Mouse (Mus musculus) midbrain, embryonic 11.5 days (tissue): ENCODE measurements at regions not wholly inside any gene's neighbourhood (a gene's known extent, or its start where the extent isn't known, plus 50 kb on each side); places are given as distances from the start of the nearest gene placed in this dataset.
A peak's percentile ranks its signal among the peaks of the same experiment; 100 is the strongest.

Experiments used
- ATAC-seq: fragments of 200-750 bp; cut with Nextera tagmentation; 2 replicates; pipeline ENCODE4 v1.8.0; 2017; ENCODE audit warnings: moderate TSS enrichment, moderate library complexity; ENCODE audit not compliant: low FRiP score
- DNase-seq: peaks from one replicate; pipeline ENCODE4 v3.0.0; 2015; ENCODE audit warnings: low spot score; ENCODE audit errors: missing footprints
- H3K27ac ChIP-seq: fragments of 300-500 bp; sonication (generic); 2 replicates; pipeline ENCODE4 v1.5.1; 2014; ENCODE audit warnings: low read depth, low read length
- H3K27me3 ChIP-seq: fragments of 300-500 bp; sonication (generic); 2 replicates; pipeline ENCODE4 v1.6.1; 2014; ENCODE audit warnings: mild to moderate bottlenecking, low read length, moderate library complexity, mixed read lengths; ENCODE audit not compliant: control insufficient read depth, insufficient read depth
- H3K36me3 ChIP-seq: fragments of 300-500 bp; sonication (generic); 2 replicates; pipeline ENCODE4 v1.6.1; 2014; ENCODE audit warnings: mild to moderate bottlenecking, low read length, moderate library complexity, mixed read lengths; ENCODE audit not compliant: control insufficient read depth, insufficient read depth
- H3K4me1 ChIP-seq: fragments of 300-500 bp; sonication (generic); 2 replicates; pipeline ENCODE4 v1.6.1; 2014; ENCODE audit warnings: low read length; ENCODE audit not compliant: control insufficient read depth, insufficient read depth
- H3K4me2 ChIP-seq: fragments of 300-500 bp; sonication (generic); 2 replicates; pipeline ENCODE4 v1.6.1; 2014; ENCODE audit warnings: mild to moderate bottlenecking, moderate library complexity
- H3K4me3 ChIP-seq: fragments of 300-500 bp; sonication (generic); 2 replicates; pipeline ENCODE4 v1.5.1; 2014; ENCODE audit warnings: low read depth, low read length
- H3K9ac ChIP-seq: fragments of 300-500 bp; sonication (generic); 2 replicates; pipeline ENCODE4 v1.6.1; 2014; ENCODE audit warnings: low read length
- H3K9me3 ChIP-seq: fragments of 300-500 bp; sonication (generic); 2 replicates; pipeline ENCODE4 v1.6.1; 2016; ENCODE audit warnings: low read length; ENCODE audit not compliant: control insufficient read depth
- WGBS: fragments of 180-500 bp; shearing (Covaris S2); extraction: QIAGEN DNeasy Blood & Tissue Kit; methylation state at CpG from one replicate; pipeline ENCODE4 v1.1.7; 2014; 5-methylcytosine and 5-hydroxymethylcytosine counted together

GRCm38 (mm10) chr3:39211670-39212069, 324.9 kb downstream of the Fat4 start:
- H3K4me2 ChIP-seq: no peak overlapping the region
- H3K36me3 ChIP-seq: no peaks in the 10 kb centered on the region
- no peak overlapping the region for H3K9ac ChIP-seq
- 74% methylated on average over 5 of the region's 5 CpGs for WGBS
- no peaks in the 10 kb centered on the region for H3K4me1 ChIP-seq
- DNase-seq (no peak), ATAC-seq (no peak)
- no peaks in the 10 kb centered on the region for H3K27me3 ChIP-seq
- no peaks in the 10 kb centered on the region for H3K9me3 ChIP-seq
- no peak overlapping the region for H3K27ac ChIP-seq
- no peak overlapping the region for H3K4me3 ChIP-seq

DNA sequence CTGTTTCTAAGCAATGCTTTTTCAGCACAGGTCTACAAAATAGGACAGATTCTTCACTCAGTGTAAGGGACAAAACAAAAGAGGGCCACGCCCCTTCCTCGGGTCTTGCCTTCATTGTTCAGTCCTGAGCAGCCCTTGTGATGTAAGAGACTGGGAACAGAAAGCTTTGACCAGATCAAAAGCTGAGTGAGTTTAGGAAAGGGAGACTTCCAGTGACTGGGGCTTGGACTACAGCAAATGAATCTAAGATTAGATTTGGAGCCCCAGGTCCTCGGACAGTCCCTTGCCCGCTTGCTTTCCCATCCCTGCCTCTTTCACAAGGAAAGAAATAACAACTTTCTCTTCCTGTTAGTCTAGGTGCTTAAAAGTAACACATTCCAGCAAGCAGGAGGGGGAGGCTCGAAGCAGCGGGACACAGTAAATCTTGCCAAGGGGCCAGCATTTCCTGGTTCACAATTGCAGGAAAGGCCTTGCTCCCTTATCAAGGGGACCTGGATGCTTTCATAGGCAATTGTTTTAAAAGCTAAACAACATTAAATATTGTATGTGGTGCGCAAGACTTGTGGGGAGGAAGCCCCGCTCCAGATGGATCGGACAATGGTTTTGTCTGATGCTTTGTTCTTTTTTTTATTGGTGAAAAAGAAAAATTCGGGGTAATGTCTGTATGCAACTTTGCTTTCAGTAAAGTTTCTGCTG, 333.4 kb downstream of the Fat4 start:
- no peaks in the 10 kb centered on the region for H3K36me3 ChIP-seq
- peak; percentile 95 for ATAC-seq
- peak overlapping the region; percentile 42; the same call in 1 of the 2 replicates for H3K9ac ChIP-seq
- peak overlapping the region; percentile 26; the same call in 1 of the 2 replicates for H3K4me2 ChIP-seq
- H3K4me1 ChIP-seq: peaks cover 11% of the 10 kb centered on the region; the same call in 1 of the 2 replicates
- H3K27ac ChIP-seq: peak overlapping the region; percentile 32; the same call in 1 of the 2 replicates
- no peaks in the 10 kb centered on the region for H3K27me3 ChIP-seq
- no peaks in the 10 kb centered on the region for H3K9me3 ChIP-seq
- H3K4me3 ChIP-seq: no peak overlapping the region
- WGBS: 21% methylated on average over 10 of the region's 10 CpGs
- DNase-seq: peak; percentile 94

GRCm38 (mm10) chr3:39220707-39221034, 333.9 kb downstream of the Fat4 start:
- no peaks in the 10 kb centered on the region for H3K27me3 ChIP-seq
- DNase-seq: no peak
- H3K4me1 ChIP-seq: peaks cover 11% of the 10 kb centered on the region; the same call in 1 of the 2 replicates
- ATAC-seq: peak; percentile 67
- no peaks in the 10 kb centered on the region for H3K36me3 ChIP-seq
- H3K4me3 ChIP-seq: no peak overlapping the region
- H3K9me3 ChIP-seq: no peaks in the 10 kb centered on the region
- 27% methylated on average over 2 of the region's 2 CpGs for WGBS
- 0 out of 2 replicates have a peak overlapping the region, but pooled peaks have one; percentile 14 for H3K9ac ChIP-seq
- no peak overlapping the region for H3K27ac ChIP-seq
- no peak overlapping the region; the same call in 1 of the 2 replicates for H3K4me2 ChIP-seq

GRCm38 (mm10) chr3:39222059-39222458, 335.3 kb downstream of the Fat4 start:
- Histone ChIP-seq H3K36me3 (no peaks in the 10 kb centered on the region), H3K9ac (no peak overlapping the region), H3K27ac (no peak overlapping the region), H3K4me3 (no peak overlapping the region), H3K4me2 (no peak overlapping the region), H3K9me3 (no peaks in the 10 kb centered on the region), H3K4me1 (peaks cover 11% of the 10 kb centered on the region; the same call in 1 of the 2 replicates), H3K27me3 (no peaks in the 10 kb centered on the region)
- ATAC-seq (no peak), DNase-seq (no peak)
- 90% methylated on average over 4 of the region's 4 CpGs for WGBS

GRCm38 (mm10) chr3:39234921-39235320, 348.2 kb downstream of the Fat4 start:
- no peak overlapping the region for H3K27ac ChIP-seq
- no peaks in the 10 kb centered on the region for H3K27me3 ChIP-seq
- H3K4me2 ChIP-seq: no peak overlapping the region
- H3K4me1 ChIP-seq: no peaks in the 10 kb centered on the region
- ATAC-seq (no peak), DNase-seq (no peak)
- H3K4me3 ChIP-seq: no peak overlapping the region
- H3K9ac ChIP-seq: no peak overlapping the region
- WGBS: 68% methylated on average over 2 of the region's 2 CpGs
- H3K9me3 ChIP-seq: no peaks in the 10 kb centered on the region
- H3K36me3 ChIP-seq: no peaks in the 10 kb centered on the region

DNA sequence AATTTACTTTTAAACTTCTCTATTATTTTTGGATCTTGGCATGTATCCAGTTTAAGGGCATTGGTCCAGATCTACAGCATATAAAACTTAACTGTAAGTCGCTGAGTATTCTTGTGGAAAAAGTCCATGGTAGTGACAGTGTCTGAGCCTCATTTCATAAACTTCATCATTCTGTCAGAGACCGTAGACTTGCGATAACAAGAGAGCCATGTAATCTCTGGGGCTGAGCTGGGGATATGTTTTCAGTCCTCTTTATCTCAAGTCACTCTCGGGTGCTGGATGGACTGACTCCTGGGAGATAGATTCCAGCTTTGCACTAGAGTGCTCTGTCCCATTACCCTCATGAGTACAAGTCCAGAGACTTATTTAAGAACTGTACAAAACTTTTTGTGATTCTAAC, 362.0 kb downstream of the Fat4 start:
- no peak overlapping the region for H3K9ac ChIP-seq
- no peak overlapping the region for H3K4me3 ChIP-seq
- no peak overlapping the region for H3K4me2 ChIP-seq
- no peak overlapping the region for H3K27ac ChIP-seq
- no peaks in the 10 kb centered on the region for H3K27me3 ChIP-seq
- H3K9me3 ChIP-seq: no peaks in the 10 kb centered on the region
- ATAC-seq (no peak), DNase-seq (no peak)
- 93% methylated on average over 4 of the region's 4 CpGs for WGBS
- H3K4me1 ChIP-seq: no peaks in the 10 kb centered on the region
- H3K36me3 ChIP-seq: no peaks in the 10 kb centered on the region

DNA sequence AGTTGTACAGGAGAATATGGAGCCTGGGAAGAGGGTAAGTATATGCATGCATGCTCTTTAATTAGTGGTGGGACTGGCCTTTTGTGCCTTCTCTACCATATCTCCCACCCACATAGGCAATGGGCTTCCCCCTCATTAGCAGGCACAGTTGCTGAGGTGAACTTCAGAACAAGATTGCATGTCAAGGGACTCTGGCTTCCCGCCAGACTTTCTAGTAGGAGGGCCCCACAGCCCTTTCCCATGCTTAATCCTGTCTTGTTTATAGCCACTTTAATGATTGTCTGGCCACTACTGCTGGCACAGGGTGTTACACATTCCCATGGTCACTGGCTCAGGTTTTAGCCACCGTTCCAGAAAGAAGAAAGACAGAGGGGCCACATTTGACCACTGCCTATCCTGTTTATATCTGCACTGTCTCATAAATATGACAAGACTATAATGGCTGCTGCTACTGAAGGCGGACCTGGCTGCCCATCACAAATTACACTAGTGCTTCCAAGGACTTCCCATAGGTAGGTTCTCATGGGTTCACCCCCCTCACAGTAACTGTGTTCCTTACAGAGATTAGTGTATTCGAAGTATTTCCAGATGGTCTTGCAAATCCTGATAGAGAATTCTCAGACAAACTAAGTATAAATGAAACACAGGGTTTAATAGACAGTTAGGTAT, 362.6 kb downstream of the Fat4 start:
- no peaks in the 10 kb centered on the region for H3K27me3 ChIP-seq
- no peak for DNase-seq
- H3K4me1 ChIP-seq: no peaks in the 10 kb centered on the region
- H3K36me3 ChIP-seq: no peaks in the 10 kb centered on the region
- no peak overlapping the region for H3K9ac ChIP-seq
- ATAC-seq: no peak
- no peak overlapping the region for H3K4me3 ChIP-seq
- H3K9me3 ChIP-seq: no peaks in the 10 kb centered on the region
- 76% methylated on average over 4 of the region's 4 CpGs for WGBS
- no peak overlapping the region for H3K4me2 ChIP-seq
- H3K27ac ChIP-seq: no peak overlapping the region

DNA sequence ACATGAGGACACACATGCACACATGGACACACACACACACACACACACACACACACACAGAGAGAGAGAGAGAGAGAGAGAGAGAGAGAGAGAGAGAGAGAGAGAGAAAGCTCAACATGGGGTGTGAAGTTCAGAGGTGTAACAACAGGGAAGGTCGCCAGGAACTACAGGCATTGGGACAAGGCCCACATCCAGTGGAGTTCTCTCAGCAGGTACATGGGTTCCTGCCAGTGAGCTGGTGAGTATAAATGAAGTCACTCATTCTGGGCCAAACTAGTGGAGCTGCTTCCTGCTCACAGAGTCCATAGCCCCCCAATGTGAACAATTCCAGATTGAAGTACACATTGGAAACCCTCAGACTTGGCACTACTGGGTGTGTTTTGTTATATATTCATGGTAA, 366.3 kb downstream of the Fat4 start:
- 90% methylated on average over 1 of the region's 1 CpGs for WGBS
- H3K27ac ChIP-seq: no peak overlapping the region
- no peak overlapping the region for H3K9ac ChIP-seq
- H3K4me2 ChIP-seq: no peak overlapping the region
- no peaks in the 10 kb centered on the region for H3K9me3 ChIP-seq
- ATAC-seq (no peak), DNase-seq (no peak)
- no peaks in the 10 kb centered on the region for H3K27me3 ChIP-seq
- no peak overlapping the region for H3K4me3 ChIP-seq
- no peaks in the 10 kb centered on the region for H3K4me1 ChIP-seq
- H3K36me3 ChIP-seq: no peaks in the 10 kb centered on the region

DNA sequence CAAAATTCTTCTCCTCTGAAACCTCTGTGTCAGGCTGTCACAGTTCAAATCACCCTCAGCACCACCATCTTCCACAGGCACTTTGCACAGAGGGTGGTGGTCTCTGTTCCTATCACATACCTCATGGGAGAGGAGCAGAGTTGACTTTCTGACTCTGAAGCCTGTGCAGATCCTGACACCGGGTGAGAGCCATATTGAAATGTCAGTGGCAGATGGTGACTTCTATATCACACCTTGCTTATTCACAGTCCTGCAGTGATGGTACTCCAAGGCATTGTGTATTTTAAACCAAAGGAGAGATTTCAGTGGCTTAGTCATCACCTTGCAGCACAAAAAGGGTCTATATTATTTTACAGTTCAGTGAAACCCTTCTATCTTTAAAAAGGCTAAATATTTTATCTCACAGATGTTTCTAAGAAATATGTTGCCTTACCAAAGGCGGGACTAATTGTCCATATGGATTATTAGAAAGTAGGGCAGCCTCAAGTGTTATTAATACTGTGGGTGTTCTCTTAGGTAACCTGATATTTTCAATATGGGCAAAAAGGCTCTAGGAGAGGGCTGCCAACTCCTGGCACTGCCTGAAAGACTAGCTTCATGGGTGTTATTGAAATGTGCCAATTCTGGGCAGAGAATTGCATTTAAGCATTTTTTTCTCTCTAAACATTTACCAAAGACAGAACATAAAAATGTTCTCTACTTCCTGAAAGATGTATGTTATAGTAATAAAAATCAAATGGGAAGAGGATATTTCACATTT, 378.1 kb downstream of the Fat4 start:
- Histone ChIP-seq H3K36me3 (no peaks in the 10 kb centered on the region), H3K4me2 (no peak overlapping the region), H3K27ac (no peak overlapping the region), H3K27me3 (no peaks in the 10 kb centered on the region), H3K4me3 (no peak overlapping the region), H3K4me1 (no peaks in the 10 kb centered on the region), H3K9me3 (no peaks in the 10 kb centered on the region), H3K9ac (no peak overlapping the region)
- no peak for ATAC-seq
- WGBS: 82% methylated on average over 2 of the region's 2 CpGs
- no peak for DNase-seq
